Mouse (Mus musculus) CH12.LX (cell line): Measurements from ENCODE around the gene Tmc3. TPM values are rescaled to one million over a fixed set of nuclear protein-coding genes. Genes with fewer than 3 reads are reported as not detected.

ENCODE experiments used
- DNase-seq: peaks from one replicate; pipeline ENCODE4 v3.0.0-alpha.2; 2013; ENCODE audit errors: extremely low read depth
- H3K27ac ChIP-seq: 2 replicates; pipeline ENCODE4 v1.5.1; 2012; ENCODE audit warnings: low read depth, mild to moderate bottlenecking, control low read depth, moderate library complexity; ENCODE audit not compliant: insufficient read depth
- H3K27me3 ChIP-seq: replicated peaks from 2 replicates; pipeline ENCODE3; 2012; ENCODE audit warnings: inconsistent platforms
- H3K36me3 ChIP-seq, 2 experiments: replicated peaks in 1 of 2; 2 replicates each; pipeline versions ENCODE3 to v1.6.1; 2012; ENCODE audit warnings: inconsistent platforms in 1 of 2, low read length in 1 of 2, mild to moderate bottlenecking in 1 of 2, mixed read lengths in 1 of 2, moderate library complexity in 1 of 2; ENCODE audit not compliant: control insufficient read depth in 1 of 2, insufficient read depth in 1 of 2
- H3K4me1 ChIP-seq, 2 experiments: 2 replicates each; pipeline ENCODE4 v1.6.1; 2012; ENCODE audit warnings: inconsistent platforms in 1 of 2, moderate library complexity in 1 of 2; ENCODE audit not compliant: insufficient read depth in 2 of 2, control insufficient read depth in 1 of 2
- H3K4me2 ChIP-seq: 2 replicates; pipeline ENCODE4 v1.6.1; 2012; ENCODE audit warnings: low read depth, mild to moderate bottlenecking, control low read depth; ENCODE audit not compliant: poor library complexity, insufficient read depth, severe bottlenecking
- H3K4me3 ChIP-seq, 3 experiments: fragments of 150-350 bp in 1 of 3; sonication (generic) in 1 of 3; replicated peaks in 1 of 3; 2 replicates each; pipeline versions ENCODE3 to v1.5.1; 2011 to 2012; ENCODE audit warnings: low read depth in 2 of 3, low read length in 2 of 3, mild to moderate bottlenecking in 2 of 3, moderate library complexity in 2 of 3, control low read depth in 1 of 3, improper control_type of control experiment in 1 of 3, inconsistent platforms in 1 of 3, mixed read lengths in 1 of 3; ENCODE audit not compliant: poor library complexity in 1 of 3
- H3K79me2 ChIP-seq: replicated peaks from 2 replicates; pipeline ENCODE4 v1.6.1; 2012; ENCODE audit warnings: mild to moderate bottlenecking, moderate library complexity; ENCODE audit not compliant: control insufficient read depth, poor library complexity, insufficient read depth, severe bottlenecking; ENCODE audit errors: extremely low read depth
- H3K9ac ChIP-seq: 2 replicates; pipeline ENCODE4 v1.6.1; 2012; ENCODE audit warnings: low read depth, mild to moderate bottlenecking, control low read depth, moderate library complexity; ENCODE audit not compliant: insufficient read depth
- H3K9me3 ChIP-seq: replicated peaks from 2 replicates; pipeline ENCODE3; 2012; ENCODE audit warnings: low read length, inconsistent platforms, mixed read lengths
- BHLHE40 ChIP-seq: IDR thresholded peaks from 2 replicates; pipeline ENCODE4 v1.6.1; 2011; ENCODE audit warnings: mild to moderate bottlenecking, low read depth, low read length, improper control_type of control experiment
- CTCF ChIP-seq, 2 experiments: IDR thresholded peaks in 1 of 2; conservative IDR thresholded peaks in 1 of 2; 2 replicates each; pipeline ENCODE4 v1.5.1; 2011 to 2012; ENCODE audit warnings: low read depth in 2 of 2, low read length in 2 of 2, improper control_type of control experiment in 1 of 2, inconsistent platforms in 1 of 2, mild to moderate bottlenecking in 1 of 2, moderate library complexity in 1 of 2
- ELF1 ChIP-seq: IDR thresholded peaks from 2 replicates; pipeline ENCODE4 v1.6.1; 2014; ENCODE audit warnings: low read depth, mild to moderate bottlenecking, inconsistent platforms, low read length, improper control_type of control experiment
- GABPA ChIP-seq: IDR thresholded peaks from 2 replicates; pipeline ENCODE4 v1.6.1; 2012; ENCODE audit warnings: low read depth, low read length, improper control_type of control experiment, inconsistent platforms; ENCODE audit not compliant: insufficient replicate concordance
- HCFC1 ChIP-seq: IDR thresholded peaks from 2 replicates; pipeline ENCODE4 v1.6.1; 2012; ENCODE audit warnings: low read depth, mild to moderate bottlenecking, inconsistent platforms, low read length, improper control_type of control experiment
- JUN ChIP-seq: IDR thresholded peaks from 2 replicates; pipeline ENCODE4 v1.6.1; 2011; ENCODE audit warnings: low read depth, mild to moderate bottlenecking, low read length, improper control_type of control experiment, moderate library complexity; ENCODE audit not compliant: insufficient read depth
- JUND ChIP-seq: conservative IDR thresholded peaks from 2 replicates; pipeline ENCODE4 v1.6.1; 2011; ENCODE audit warnings: low read depth, low read length, improper control_type of control experiment
- KAT2A ChIP-seq: IDR thresholded peaks from 2 replicates; pipeline ENCODE4 v1.6.1; 2012; ENCODE audit warnings: low read length, improper control_type of control experiment, inconsistent platforms; ENCODE audit not compliant: insufficient replicate concordance
- MAZ ChIP-seq: IDR thresholded peaks from 2 replicates; pipeline ENCODE4 v1.6.1; 2012; ENCODE audit warnings: low read depth, mild to moderate bottlenecking, inconsistent platforms, low read length, improper control_type of control experiment, moderate library complexity
- MEF2A ChIP-seq: IDR thresholded peaks from 2 replicates; pipeline ENCODE4 v1.6.1; 2014; ENCODE audit warnings: low read depth, mild to moderate bottlenecking, inconsistent platforms, low read length, improper control_type of control experiment, borderline replicate concordance
- PAX5 ChIP-seq: IDR thresholded peaks from 2 replicates; pipeline ENCODE4 v1.6.1; 2012; ENCODE audit warnings: low read length, inconsistent platforms, mixed read lengths
- RCOR1 ChIP-seq: conservative IDR thresholded peaks from 2 replicates; pipeline ENCODE4 v1.6.1; 2012; ENCODE audit warnings: low read depth, mild to moderate bottlenecking, inconsistent platforms, low read length, improper control_type of control experiment
- TBP ChIP-seq: conservative IDR thresholded peaks from 2 replicates; pipeline ENCODE4 v1.6.1; 2011; ENCODE audit warnings: low read depth, low read length, improper control_type of control experiment
- UBTF ChIP-seq: IDR thresholded peaks from 2 replicates; pipeline ENCODE4 v1.6.1; 2012; ENCODE audit warnings: low read depth, mild to moderate bottlenecking, inconsistent platforms, low read length, improper control_type of control experiment, moderate library complexity
- USF2 ChIP-seq: conservative IDR thresholded peaks from 2 replicates; pipeline ENCODE4 v1.6.1; 2011; ENCODE audit warnings: low read depth, low read length, improper control_type of control experiment
- ZC3H11A ChIP-seq: IDR thresholded peaks from 2 replicates; pipeline ENCODE4 v1.6.1; 2012; ENCODE audit warnings: low read depth, mild to moderate bottlenecking, inconsistent platforms, low read length, improper control_type of control experiment
- ZKSCAN1 ChIP-seq: IDR thresholded peaks from 2 replicates; pipeline ENCODE4 v1.6.1; 2012; ENCODE audit warnings: low read depth, inconsistent platforms, low read length, improper control_type of control experiment, borderline replicate concordance
- dilution Hi-C: fragments of 300-500 bp; cut with MboI; formaldehyde crosslinking; loops from 2 replicates; pipeline ENCODE4 v1.14.3; 2020; ENCODE audit warnings: low sequenced_read_pairs; ENCODE audit not compliant: extremely low pct_unique_long_range_greater_than_20kb, extremely low pct_ligation_motif_present
- in situ Hi-C: fragments of 300-500 bp; cut with MboI; formaldehyde crosslinking; loops from 3 replicates; pipeline ENCODE4 v1.14.3; 2019; ENCODE audit warnings: low sequenced_read_pairs, low pct_ligation_motif_present, low pct_unique_long_range_greater_than_20kb, mixed read lengths
- polyA plus RNA-seq: library from polyadenylated mRNA; unstranded; fragments of >175 nt; gene quantifications from 2 replicates; pipeline ENCODE4 v1.2.1, GENCODE M21; 2012; ENCODE audit warnings: low read depth; ENCODE audit not compliant: insufficient read length
- total RNA-seq, 2 experiments: library from RNA; depleted of rRNA; stranded (reverse); fragments of 300-350 nt in 1 of 2; fragments of >200 nt in 1 of 2; gene quantifications; 2 replicates each; pipeline ENCODE4 v1.2.3; 2012 to 2014

Tmc3 gene
- total and polyA plus RNA-seq, 3 experiments: 1.2 to 3.0 (median 2.2) TPM

DNA sequence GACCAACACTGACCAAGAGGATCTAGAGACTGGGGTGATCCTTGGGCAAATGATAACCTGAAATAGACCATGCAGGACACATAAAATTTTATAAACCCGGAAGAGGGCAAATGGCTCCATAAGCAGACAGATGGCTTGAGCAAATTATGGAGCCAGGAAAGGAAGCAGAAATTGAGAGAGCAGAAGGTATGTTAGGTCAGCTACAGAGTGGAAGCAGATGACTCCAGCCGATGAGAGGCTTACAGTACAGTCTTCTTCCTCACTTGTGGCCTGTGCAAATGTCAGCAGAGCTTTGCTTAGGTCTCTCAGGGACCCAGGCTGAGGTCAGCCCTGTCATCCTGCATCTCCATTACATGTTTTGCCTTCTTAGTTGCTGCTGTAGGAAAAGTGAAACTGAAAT lies 15.9 kb upstream of the Tmc3 start:
- Histone ChIP-seq H3K27ac (peak overlapping the region; percentile 56; the same call in 1 of the 2 replicates), H3K4me3 (peak overlapping the region in 1 of 3 experiments; percentile 45), H3K79me2 (no peaks in the 10 kb centered on the region), H3K36me3 (no peaks in the 10 kb centered on the region), H3K4me1 (peaks cover 5 to 25% of the 10 kb centered on the region in 2 experiments), H3K4me2 (peak overlapping the region; percentile 97), H3K9ac (peak overlapping the region; percentile 46; the same call in 1 of the 2 replicates), H3K27me3 (no peaks in the 10 kb centered on the region), H3K9me3 (no peaks in the 10 kb centered on the region)
- dilution Hi-C loops: no loop called here
- TF ChIP-seq ZKSCAN1: no peak
- TF ChIP-seq PAX5: no peak
- peak; percentile 72 for TF ChIP-seq ELF1
- in situ Hi-C loops: loop anchor here (5.0 kb wide), 1 partner anchor 33 kb away; no protein-coding TSS in a partner anchor
- DNase-seq: peak; percentile 21

DNA sequence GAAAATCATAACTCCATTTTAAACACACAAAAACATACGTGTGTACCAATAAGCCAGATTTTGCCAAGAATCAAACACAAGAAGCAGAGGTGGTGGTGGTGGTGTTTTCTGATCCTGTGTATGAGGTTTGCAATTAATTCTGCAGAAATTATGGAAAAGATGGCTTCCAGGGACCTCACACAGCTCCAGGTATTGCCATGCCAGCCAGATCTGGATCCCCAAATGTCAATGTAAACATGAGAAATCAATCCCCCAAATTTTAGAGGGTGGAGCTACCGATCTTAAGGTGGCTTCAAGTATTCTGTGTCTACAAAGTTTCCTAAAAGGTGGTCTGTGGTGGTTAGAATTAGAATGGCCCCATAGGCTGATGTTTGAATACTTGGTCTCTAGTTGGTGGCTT lies 15.3 kb upstream of the Tmc3 start:
- H3K4me3 ChIP-seq: no peak overlapping the region
- no peaks in the 10 kb centered on the region for H3K79me2 ChIP-seq
- H3K27ac ChIP-seq: no peak overlapping the region
- H3K9ac ChIP-seq: no peak overlapping the region
- in situ Hi-C loops (loop anchor here (5.0 kb wide), 1 partner anchor 33 kb away; no protein-coding TSS in a partner anchor), dilution Hi-C loops (no loop called here)
- H3K9me3 ChIP-seq: no peaks in the 10 kb centered on the region
- TF ChIP-seq GABPA (no peak), MAZ (no peak), PAX5 (no peak), KAT2A (no peak), CTCF (conservative IDR thresholded peaks at IDR 0.05 in 1 of 2, IDR thresholded peaks at IDR 0.05 in 1 of 2; ENCODE audit: low read depth in 2 of 2, low read length in 2 of 2) (no peak), MEF2A (no peak), USF2 (no peak), RCOR1 (no peak)
- no peaks in the 10 kb centered on the region for H3K27me3 ChIP-seq
- no peaks in the 10 kb centered on the region for H3K36me3 ChIP-seq
- no peak overlapping the region for H3K4me2 ChIP-seq
- H3K4me1 ChIP-seq: peaks cover 5 to 25% of the 10 kb centered on the region in 2 experiments
- DNase-seq: no peak

DNA sequence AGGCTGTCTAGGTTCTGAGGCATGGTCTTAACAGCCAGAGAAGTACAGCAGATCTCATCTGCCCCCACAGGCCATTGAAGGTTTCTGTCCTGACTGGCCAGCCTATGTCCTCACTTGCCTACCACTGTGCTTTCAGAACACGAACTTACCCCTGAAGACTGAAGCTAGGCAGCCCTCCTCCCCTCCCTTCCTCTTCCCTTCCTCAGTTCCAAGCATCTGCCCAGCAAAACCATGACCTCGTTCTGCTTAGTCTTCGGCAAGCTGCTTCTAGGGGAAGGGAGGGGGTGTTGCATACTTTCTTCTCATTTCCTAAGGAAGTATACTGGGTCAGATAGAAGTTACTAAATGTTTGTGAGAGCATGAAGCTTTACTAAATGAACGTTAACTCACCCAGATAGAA lies 13.7 kb upstream of the Tmc3 start:
- Histone ChIP-seq H3K27me3 (no peaks in the 10 kb centered on the region), H3K27ac (no peak overlapping the region), H3K4me3 (peak overlapping the region in 1 of 3 experiments; percentile 28), H3K9ac (no peak overlapping the region), H3K4me2 (no peak overlapping the region), H3K9me3 (no peaks in the 10 kb centered on the region), H3K4me1 (peaks cover 5 to 23% of the 10 kb centered on the region in 2 experiments), H3K79me2 (no peaks in the 10 kb centered on the region), H3K36me3 (no peaks in the 10 kb centered on the region)
- in situ Hi-C loops: loop anchor here (5.0 kb wide), 1 partner anchor 101 kb away; no protein-coding TSS in a partner anchor
- TF ChIP-seq HCFC1 (no peak), TBP (no peak), UBTF (no peak), JUN (no peak), CTCF (conservative IDR thresholded peaks at IDR 0.05 in 1 of 2, IDR thresholded peaks at IDR 0.05 in 1 of 2; ENCODE audit: low read depth in 2 of 2, low read length in 2 of 2) (no peak), BHLHE40 (no peak), JUND (no peak), GABPA (no peak), ZC3H11A (no peak)
- dilution Hi-C loops: no loop called here
- DNase-seq: no peak
